Mouse (Mus musculus) cortical plate, adult 2 months (tissue): Measurements from ENCODE around the gene Cilp.

Experiments
- CTCF ChIP-seq: fragments of 200-500 bp; IDR thresholded peaks from 2 replicates; pipeline ENCODE4 v1.5.1; 2011; ENCODE audit warnings: mild to moderate bottlenecking, control low read depth, low read length; ENCODE audit not compliant: insufficient read depth; ENCODE audit errors: extremely low read depth
- POLR2A ChIP-seq: fragments of 200-500 bp; IDR thresholded peaks from 2 replicates; pipeline ENCODE4 v1.6.1; 2011; ENCODE audit warnings: mild to moderate bottlenecking, low read length, control low read depth; ENCODE audit not compliant: insufficient read depth; ENCODE audit errors: extremely low read depth

GRCm38 (mm10) chr9:65262641-65263120 is 2.3 kb upstream of the Cilp start:
- TF ChIP-seq CTCF (no peak), POLR2A (no peak)
